Mouse (Mus musculus) hindbrain, postnatal 0 days (tissue): ENCODE results near the gene Gm13084. TPM values are rescaled to one million over a fixed set of nuclear protein-coding genes. Genes with fewer than 3 reads are reported as not detected.
"Not testable (repeated sequence)": the region's sequence is repeated elsewhere in the genome, so short reads cannot be mapped to it uniquely, and the experiment has no call there.

Source experiments
- ATAC-seq: fragments of 200-750 bp; cut with Nextera tagmentation; 2 replicates; pipeline ENCODE4 v1.8.0; 2017; ENCODE audit warnings: mild to moderate bottlenecking, moderate TSS enrichment, moderate library complexity
- DNase-seq: peaks from one replicate; pipeline ENCODE4 v3.0.0-alpha.2; 2015; ENCODE audit warnings: low spot score
- H3K27ac ChIP-seq: fragments of 300-500 bp; sonication (generic); 2 replicates; pipeline ENCODE4 v1.5.1; 2014; ENCODE audit warnings: mild to moderate bottlenecking
- H3K27me3 ChIP-seq: fragments of 300-500 bp; sonication (generic); 2 replicates; pipeline ENCODE4 v1.6.1; 2014; ENCODE audit warnings: low read length, mixed read lengths; ENCODE audit not compliant: insufficient read depth
- H3K36me3 ChIP-seq: fragments of 300-500 bp; sonication (generic); 2 replicates; pipeline ENCODE4 v1.6.1; 2014; ENCODE audit warnings: low read length, mixed read lengths; ENCODE audit not compliant: insufficient read depth
- H3K4me1 ChIP-seq: fragments of 300-500 bp; sonication (generic); 2 replicates; pipeline ENCODE4 v1.6.1; 2014; ENCODE audit warnings: antibody characterized with exemption, low read length, mixed read lengths; ENCODE audit not compliant: insufficient read depth
- H3K4me2 ChIP-seq: fragments of 300-500 bp; sonication (generic); 2 replicates; pipeline ENCODE4 v1.6.1; 2014; ENCODE audit warnings: low read depth, mild to moderate bottlenecking, low read length, moderate library complexity, mixed read lengths
- H3K4me3 ChIP-seq: fragments of 300-500 bp; sonication (generic); 2 replicates; pipeline ENCODE4 v1.5.1; 2014; ENCODE audit warnings: low read length
- H3K9ac ChIP-seq: fragments of 300-500 bp; sonication (generic); replicated peaks from 2 replicates; pipeline ENCODE4 v1.6.1; 2014; ENCODE audit warnings: mild to moderate bottlenecking, low read length, moderate library complexity, mixed read lengths
- H3K9me3 ChIP-seq: fragments of 300-500 bp; sonication (generic); 2 replicates; pipeline ENCODE4 v1.6.1; 2016; ENCODE audit warnings: low read length, mixed read lengths
- CTCF ChIP-seq: IDR thresholded peaks from 2 replicates; pipeline ENCODE4 v1.5.1; 2016; ENCODE audit warnings: antibody characterized with exemption, control low read depth, low read depth
- WGBS: fragments of 180-500 bp; shearing (Covaris S2); extraction: QIAGEN DNeasy Blood & Tissue Kit; methylation state at CpG from one replicate; pipeline ENCODE4 v1.1.7; 2014; 5-methylcytosine and 5-hydroxymethylcytosine counted together
- polyA plus RNA-seq: library from polyadenylated mRNA; unstranded; fragments of >200 nt; fragmentation: Nextera tagmentation; extraction: Ambion mirVana; gene quantifications from 2 replicates; pipeline ENCODE4 v1.2.1, GENCODE M21; 2015
- total RNA-seq: library from RNA; depleted of rRNA; stranded (reverse); fragments of >200 nt; gene quantifications from 2 replicates; pipeline ENCODE4 v1.2.3, GENCODE M21; 2014; rRNA removed

Gm13084 gene
- not detected in 2 replicates for total RNA-seq
- polyA plus RNA-seq: not detected in 2 replicates

DNA sequence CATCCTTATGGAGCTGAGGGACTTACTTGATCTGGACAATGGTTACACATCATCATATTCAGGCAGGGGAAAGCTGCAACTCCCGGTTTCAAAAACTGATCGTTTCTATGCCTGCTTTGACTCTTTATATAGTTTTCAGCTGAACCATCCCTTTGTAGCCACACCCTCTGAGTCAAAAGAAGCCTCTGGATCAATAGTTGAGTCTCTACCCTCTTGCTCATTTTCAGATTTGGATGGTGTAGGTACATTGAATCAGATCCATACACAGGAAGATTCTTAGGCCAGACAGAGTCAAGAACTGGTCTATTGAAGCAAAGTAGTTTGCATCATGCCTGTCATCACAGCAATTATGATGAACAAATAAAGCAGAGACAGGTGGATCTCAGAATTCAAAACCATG lies at the start of gene Gm13084:
Gene Gm13084, minus strand, starts transcription at position 101 of the 400 bp plus-strand sequence.
- Histone ChIP-seq H3K36me3 (no peaks in the 10 kb centered on the region), H3K4me2 (no peak within 1 kb of the TSS), H3K4me3 (no peak within 1 kb of the TSS), H3K4me1 (no peaks in the 10 kb centered on the region), H3K27me3 (no peaks in the 10 kb centered on the region), H3K27ac (no peak within 1 kb of the TSS), H3K9ac (no peak within 1 kb of the TSS), H3K9me3 (peaks cover 16% of the 10 kb centered on the region)
- DNase-seq: no peak
- 73% methylated on average over 2 of the region's 2 CpGs for WGBS
- no peak for ATAC-seq
- TF ChIP-seq CTCF: no peak

GRCm38 (mm10) chr4:143846197-143846596 lies 30.3 kb upstream of the Gm13084 start, which contains the start of gene Gm13103:
Gene Gm13103 (plus strand): TSS chr4:143846497.
- DNase-seq, H3K4me3 ChIP-seq, H3K36me3 ChIP-seq, H3K4me2 ChIP-seq, H3K27me3 ChIP-seq, H3K27ac ChIP-seq, H3K9ac ChIP-seq, ATAC-seq, H3K9me3 ChIP-seq, H3K4me1 ChIP-seq: not testable (repeated sequence)

DNA sequence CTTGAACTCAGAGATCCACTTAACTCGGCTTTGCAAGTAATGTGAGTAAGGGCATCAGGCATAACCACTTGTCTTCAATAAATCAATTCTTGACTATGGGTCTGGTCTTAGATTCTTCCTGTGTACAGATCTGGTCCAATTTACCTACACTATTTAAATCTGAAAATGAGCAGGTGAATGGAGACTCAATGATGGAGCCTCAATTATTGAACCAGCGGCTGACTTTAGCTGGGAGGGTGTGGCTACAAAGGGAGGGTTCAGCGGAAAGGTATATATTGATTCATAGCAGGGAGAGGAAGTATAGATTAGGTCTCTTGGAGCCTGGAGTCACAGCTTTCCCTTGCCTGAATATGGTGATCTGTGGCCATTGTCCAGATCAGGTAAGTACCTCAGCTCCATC lies 26.8 kb downstream of the Gm13084 start, which contains the start of gene Gm13023:
Gene Gm13023, plus strand, starts transcription at position 301 of the 400 bp plus-strand sequence.
- not testable (repeated sequence) for H3K36me3 ChIP-seq, H3K27ac ChIP-seq, ATAC-seq, H3K9ac ChIP-seq, H3K27me3 ChIP-seq, DNase-seq, H3K4me2 ChIP-seq, H3K4me3 ChIP-seq, H3K9me3 ChIP-seq, H3K4me1 ChIP-seq
- 89% methylated on average over 3 of the region's 3 CpGs for WGBS

Other genes with a start within 250 kb of the Gm13084 start
- gene Gm13083, start 201.1 kb downstream of the Gm13084 start, total RNA-seq: not detected in 2 replicates
- gene Gm13083, start 201.1 kb downstream of the Gm13084 start, polyA plus RNA-seq: not detected in 2 replicates
- gene Gm13088, start 158.8 kb downstream of the Gm13084 start, total RNA-seq: not detected in 2 replicates
- gene Gm13088, start 158.8 kb downstream of the Gm13084 start, polyA plus RNA-seq: not detected in 2 replicates
- not detected in 2 replicates for gene Gm13089, start 113.4 kb downstream of the Gm13084 start, total RNA-seq
- gene Gm13089, start 113.4 kb downstream of the Gm13084 start, polyA plus RNA-seq: not detected in 2 replicates
- not detected in 2 replicates for gene Gm13078, start 96.6 kb downstream of the Gm13084 start, total RNA-seq
- gene Gm13078, start 96.6 kb downstream of the Gm13084 start, polyA plus RNA-seq: not detected in 2 replicates
- gene Gm13023, start 26.7 kb downstream of the Gm13084 start, total RNA-seq: not detected in 2 replicates
- not detected in 2 replicates for gene Gm13023, start 26.7 kb downstream of the Gm13084 start, polyA plus RNA-seq
- gene Gm13103, start 30.4 kb upstream of the Gm13084 start, total RNA-seq: not detected in 2 replicates
- gene Gm13103, start 30.4 kb upstream of the Gm13084 start, polyA plus RNA-seq: not detected in 2 replicates
- gene Pramef6, start 84.3 kb upstream of the Gm13084 start, total RNA-seq: not detected in 2 replicates
- gene Pramef6, start 84.3 kb upstream of the Gm13084 start, polyA plus RNA-seq: not detected in 2 replicates
- not detected in 2 replicates for gene Pramef25, start 134.9 kb upstream of the Gm13084 start, total RNA-seq
- gene Pramef25, start 134.9 kb upstream of the Gm13084 start, polyA plus RNA-seq: not detected in 2 replicates
- gene Gm13101, start 150.9 kb upstream of the Gm13084 start, total RNA-seq: not detected in 2 replicates
- gene Gm13101, start 150.9 kb upstream of the Gm13084 start, polyA plus RNA-seq: not detected in 2 replicates
- not detected in 2 replicates for gene Pramef17, start 178.3 kb upstream of the Gm13084 start, total RNA-seq
- gene Pramef17, start 178.3 kb upstream of the Gm13084 start, polyA plus RNA-seq: not detected in 2 replicates
- not detected in 2 replicates for gene Pramel4, start 243.0 kb upstream of the Gm13084 start, total RNA-seq
- gene Pramel4, start 243.0 kb upstream of the Gm13084 start, polyA plus RNA-seq: not detected in 2 replicates